Mouse (Mus musculus) embryonic facial prominence, embryonic 10.5 days (tissue): ENCODE results near the gene Scai. TPM values are rescaled to one million over a fixed set of nuclear protein-coding genes. Genes with fewer than 3 reads are reported as not detected.

ENCODE experiments used
- DNase-seq: peaks from one replicate; pipeline ENCODE4 v3.0.0-alpha.2; 2017; ENCODE audit warnings: low spot score
- H3K27ac ChIP-seq: fragments of 300-500 bp; sonication (generic); replicated peaks from 2 replicates; pipeline ENCODE4 v1.5.1; 2016; ENCODE audit warnings: mild to moderate bottlenecking
- H3K27me3 ChIP-seq: fragments of 300-500 bp; sonication (generic); replicated peaks from 2 replicates; pipeline ENCODE4 v1.6.1; 2016; ENCODE audit warnings: low read depth, mild to moderate bottlenecking; ENCODE audit not compliant: poor library complexity, severe bottlenecking
- H3K36me3 ChIP-seq: fragments of 300-500 bp; sonication (generic); replicated peaks from 2 replicates; pipeline ENCODE4 v1.6.1; 2016; ENCODE audit warnings: mild to moderate bottlenecking, moderate library complexity
- H3K4me1 ChIP-seq: fragments of 300-500 bp; sonication (generic); 2 replicates; pipeline ENCODE4 v1.6.1; 2016
- H3K4me3 ChIP-seq: fragments of 300-500 bp; sonication (generic); 2 replicates; pipeline ENCODE4 v1.5.1; 2016; ENCODE audit warnings: mild to moderate bottlenecking, moderate library complexity
- H3K9me3 ChIP-seq: fragments of 300-500 bp; sonication (generic); 2 replicates; pipeline ENCODE4 v1.6.1; 2016; ENCODE audit warnings: mild to moderate bottlenecking
- WGBS: fragments of 180-500 bp; shearing (Covaris S2); methylation state at CpG from one replicate; pipeline ENCODE4 v1.1.7; 2016; 5-methylcytosine and 5-hydroxymethylcytosine counted together
- polyA plus RNA-seq: library from polyadenylated mRNA; unstranded; fragments of >200 nt; fragmentation: Nextera tagmentation; extraction: Ambion mirVana; gene quantifications from 2 replicates; pipeline ENCODE4 v1.2.1, GENCODE M21; 2016

Gene Scai
- polyA plus RNA-seq, 1 experiment from 2014 or later: 12.3 TPM

DNA sequence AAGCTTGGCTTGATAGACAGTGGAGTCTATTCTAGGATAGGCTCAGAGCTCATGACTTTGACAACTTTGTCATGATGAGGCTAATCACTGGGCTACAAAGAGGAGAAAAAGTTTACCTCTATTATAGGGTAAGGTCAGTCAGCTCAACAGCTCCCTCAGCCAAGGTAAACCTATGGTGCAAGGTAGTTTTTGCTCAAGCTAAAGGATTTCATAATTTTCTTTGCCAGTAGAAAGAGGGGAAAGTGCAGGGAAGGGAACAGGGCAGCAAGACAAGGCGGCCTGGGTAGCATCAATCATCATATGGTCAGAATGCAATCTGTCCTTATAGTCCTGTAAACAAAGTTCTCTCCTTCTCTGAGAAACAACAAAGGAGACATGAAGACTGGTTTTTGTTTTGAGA, 150.3 kb downstream of the Scai start:
- Histone ChIP-seq H3K4me3 (no peak overlapping the region), H3K27me3 (no peaks in the 10 kb centered on the region), H3K4me1 (no peaks in the 10 kb centered on the region), H3K36me3 (peaks cover 87% of the 10 kb centered on the region), H3K27ac (no peak overlapping the region), H3K9me3 (no peaks in the 10 kb centered on the region)
- no peak for DNase-seq
- 93% methylated on average over 1 of the region's 1 CpGs for WGBS

DNA sequence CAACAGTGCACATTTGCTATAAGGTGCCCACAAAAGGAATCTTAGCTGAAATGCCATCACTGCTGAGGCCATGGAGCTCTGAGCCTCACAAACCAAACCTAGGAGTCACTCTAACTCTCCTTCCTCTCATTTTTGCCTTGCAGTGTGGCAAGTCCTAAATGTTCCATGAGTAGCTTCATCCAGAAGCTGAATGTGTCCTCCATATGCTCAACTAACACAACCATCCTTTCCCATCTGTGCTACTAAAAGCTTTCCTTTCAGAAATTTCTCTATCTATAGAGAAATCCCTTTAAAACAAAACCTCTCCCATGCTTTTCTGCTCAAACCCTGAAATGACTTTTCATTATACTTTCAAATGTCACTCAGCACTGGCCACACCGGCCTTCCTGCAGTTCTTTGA, 158.9 kb downstream of the Scai start:
- 90% methylated on average over 1 of the region's 1 CpGs for WGBS
- Histone ChIP-seq H3K4me1 (no peaks in the 10 kb centered on the region), H3K27me3 (no peaks in the 10 kb centered on the region), H3K36me3 (peaks cover 89% of the 10 kb centered on the region), H3K27ac (no peak overlapping the region), H3K9me3 (no peaks in the 10 kb centered on the region), H3K4me3 (no peak overlapping the region)
- no peak for DNase-seq

DNA sequence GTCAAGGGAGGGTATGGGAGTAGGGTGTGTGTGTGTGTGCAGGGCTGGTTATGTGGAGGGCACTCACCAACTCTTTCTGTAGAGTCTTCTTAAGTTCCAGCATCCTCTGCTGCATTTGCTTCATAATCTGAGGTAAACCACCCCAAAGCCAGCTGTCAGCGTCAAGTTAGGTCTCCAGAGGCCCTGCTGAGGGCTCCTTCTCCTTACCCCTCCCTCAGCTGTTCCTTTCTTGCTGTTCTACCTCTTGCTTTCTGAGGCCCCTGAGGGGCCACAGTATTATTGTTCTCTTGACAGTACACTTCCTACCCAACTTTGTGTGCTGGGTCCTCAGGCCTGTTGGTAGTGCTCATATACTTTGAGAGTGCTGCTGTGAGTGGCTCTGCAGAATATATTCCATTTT, 170.5 kb downstream of the Scai start:
- no peak for DNase-seq
- Histone ChIP-seq H3K4me3 (no peak overlapping the region), H3K27me3 (no peaks in the 10 kb centered on the region), H3K9me3 (no peaks in the 10 kb centered on the region), H3K36me3 (peaks cover 96% of the 10 kb centered on the region), H3K4me1 (no peaks in the 10 kb centered on the region), H3K27ac (no peak overlapping the region)
- 94% methylated on average over 1 of the region's 1 CpGs for WGBS

DNA sequence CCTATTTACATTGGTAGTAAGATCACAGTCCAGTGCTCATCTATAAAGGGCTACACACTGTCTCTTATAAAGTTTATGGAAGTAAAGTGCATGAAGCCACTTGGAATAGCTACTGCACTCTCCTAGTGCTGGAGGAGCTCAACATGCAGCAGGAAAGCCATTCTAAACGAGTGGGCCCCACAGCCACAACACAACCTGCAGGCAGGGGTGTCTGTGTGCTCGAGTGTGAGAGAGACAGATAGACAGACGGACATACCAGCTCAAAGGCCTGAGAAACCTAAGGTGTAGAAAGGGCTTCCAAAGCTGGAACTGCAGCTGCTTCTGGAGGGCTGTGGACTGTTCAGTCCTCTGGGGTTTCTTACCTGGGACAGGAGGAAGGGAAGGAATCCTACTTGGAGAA, 174.0 kb downstream of the Scai start:
- no peaks in the 10 kb centered on the region for H3K4me1 ChIP-seq
- 81% methylated on average over 3 of the region's 3 CpGs for WGBS
- DNase-seq: no peak
- H3K27me3 ChIP-seq: no peaks in the 10 kb centered on the region
- no peaks in the 10 kb centered on the region for H3K9me3 ChIP-seq
- H3K4me3 ChIP-seq: no peak overlapping the region
- H3K27ac ChIP-seq: no peak overlapping the region
- peaks cover 97% of the 10 kb centered on the region for H3K36me3 ChIP-seq

Other genes with a start within 250 kb of the Scai start
- gene Wdr38, start 193.3 kb downstream of the Scai start, polyA plus RNA-seq: 1.6 TPM in 2 replicates
- 121 and 124 TPM in 2 replicates for gene Arpc5l, start 185.4 kb downstream of the Scai start, polyA plus RNA-seq
- gene Rpl35, start 185.1 kb downstream of the Scai start, polyA plus RNA-seq: 992 and 1,047 TPM in 2 replicates
- 24.8 and 24.9 TPM in 2 replicates for gene Golga1, start 125.2 kb downstream of the Scai start, polyA plus RNA-seq
- gene Ppp6c, start 35.7 kb upstream of the Scai start, polyA plus RNA-seq: 72.1 and 78.2 TPM in 2 replicates